Mouse (Mus musculus): Measurements from ENCODE around the gene Elf2. TPM values are rescaled to one million over a fixed set of nuclear protein-coding genes. Genes with fewer than 3 reads are reported as not detected.

Gene Elf2
- polyA plus RNA-seq, 1 experiment from 2014 or later = 50.1 TPM

DNA sequence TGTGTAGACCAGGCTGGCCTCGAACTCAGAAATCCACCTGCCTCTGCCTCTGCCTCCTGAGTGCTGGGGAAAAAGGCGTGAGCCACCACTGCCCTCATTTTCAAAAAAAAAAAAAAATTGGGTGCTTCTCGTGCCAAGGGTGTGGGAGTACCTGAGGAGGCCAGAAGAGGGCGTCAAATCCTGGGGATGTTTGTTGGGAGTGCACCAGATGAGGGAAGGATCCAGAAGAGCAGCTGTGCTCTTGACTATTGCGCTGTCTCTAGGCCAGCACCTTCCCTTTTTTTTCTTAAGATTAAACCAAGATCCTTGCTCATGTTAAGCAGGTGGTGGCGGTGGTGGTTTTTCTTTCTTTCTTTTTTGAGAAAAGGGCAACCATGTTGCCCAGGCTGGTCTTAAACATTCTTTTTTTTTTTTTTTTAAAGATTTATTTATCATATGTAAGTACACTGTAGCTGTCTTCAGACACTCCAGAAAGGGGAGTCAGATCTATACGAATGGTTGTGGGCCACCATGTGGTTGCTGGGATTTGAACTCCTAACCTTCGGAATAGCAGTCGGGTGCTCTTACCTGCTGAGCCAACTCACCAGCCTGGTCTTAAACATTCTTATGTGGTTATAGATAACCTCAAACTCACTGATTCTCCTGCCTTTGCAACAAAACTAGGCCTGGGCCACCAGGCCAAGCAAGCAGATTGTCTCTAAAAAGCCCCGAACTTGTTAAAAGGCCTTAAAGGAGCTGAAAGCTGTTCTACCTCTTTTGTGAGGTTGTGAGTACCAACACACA is 112.2 kb downstream of the Elf2 start:
- no peak overlapping the region for H3K27ac ChIP-seq (replicated peaks)
- no peaks in the 10 kb centered on the region for H3K36me3 ChIP-seq
- no peak overlapping the region for H3K4me2 ChIP-seq (replicated peaks)
- 80% methylated on average over 10 of the region's 10 CpGs for WGBS
- no peak for ATAC-seq (ENCODE audit: low FRiP score, low read depth)
- peaks cover 4% of the 10 kb centered on the region; the same call in 1 of the 2 replicates for H3K27me3 ChIP-seq
- no peaks in the 10 kb centered on the region for H3K9me3 ChIP-seq
- no peak overlapping the region for H3K9ac ChIP-seq (replicated peaks)
- no peak overlapping the region for H3K4me3 ChIP-seq
- peaks cover 20% of the 10 kb centered on the region for H3K4me1 ChIP-seq

DNA sequence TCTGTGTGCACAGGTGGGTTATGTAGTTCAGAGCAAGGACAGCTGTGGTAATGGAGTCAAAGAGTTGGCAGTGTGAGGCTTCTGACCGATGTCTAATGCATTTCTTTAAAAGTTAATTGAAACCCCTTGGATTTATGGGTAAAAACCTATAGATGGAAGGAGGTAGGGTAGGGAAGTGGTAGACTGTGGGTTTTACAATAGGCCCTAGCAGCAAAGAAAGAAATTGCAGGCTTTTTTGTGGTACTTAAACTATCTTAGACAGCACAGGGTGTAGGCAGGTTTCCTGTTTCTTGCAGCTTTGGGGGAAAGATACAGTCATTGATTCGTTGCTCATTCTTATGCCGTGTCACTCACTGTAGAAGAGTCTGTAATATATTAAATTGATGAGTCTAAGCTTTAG is 113.9 kb downstream of the Elf2 start:
- 87% methylated on average over 3 of the region's 3 CpGs for WGBS
- H3K27me3 ChIP-seq = peaks cover 8% of the 10 kb centered on the region; the same call in 1 of the 2 replicates
- peaks cover 20% of the 10 kb centered on the region for H3K4me1 ChIP-seq
- no peaks in the 10 kb centered on the region for H3K36me3 ChIP-seq
- H3K27ac ChIP-seq (replicated peaks) = no peak overlapping the region
- no peak overlapping the region for H3K9ac ChIP-seq (replicated peaks)
- no peak overlapping the region for H3K4me3 ChIP-seq
- no peak overlapping the region; the same call in 1 of the 2 replicates for H3K4me2 ChIP-seq (replicated peaks)
- no peaks in the 10 kb centered on the region for H3K9me3 ChIP-seq
- ATAC-seq (ENCODE audit: low FRiP score, low read depth) = no peak

DNA sequence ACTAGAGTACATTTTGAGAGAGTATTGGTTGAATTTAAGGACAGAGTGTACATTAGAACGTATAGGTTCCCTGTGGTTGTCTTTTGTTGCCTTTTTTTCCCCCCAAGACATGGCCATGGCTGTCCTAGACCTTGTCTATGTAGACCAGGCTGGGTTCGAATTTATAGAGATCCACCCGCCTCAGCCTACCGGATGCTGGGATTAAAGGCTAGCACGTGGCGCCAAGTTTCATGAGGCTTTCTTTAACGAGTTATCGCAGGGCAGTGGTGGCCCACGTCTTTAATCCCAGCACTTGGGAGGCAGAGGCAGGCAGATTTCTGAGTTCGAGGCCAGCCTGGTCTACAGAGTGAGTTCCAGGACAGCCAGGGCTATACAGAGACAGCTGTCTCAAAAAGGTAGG is 114.5 kb downstream of the Elf2 start:
- Histone ChIP-seq H3K36me3 (no peaks in the 10 kb centered on the region), H3K4me2 (replicated peaks) (peak overlapping the region; percentile 78), H3K4me3 (peak overlapping the region; percentile 91), H3K4me1 (peaks cover 20% of the 10 kb centered on the region), H3K27me3 (peaks cover 8% of the 10 kb centered on the region; the same call in 1 of the 2 replicates), H3K9me3 (no peaks in the 10 kb centered on the region), H3K9ac (replicated peaks) (no peak overlapping the region), H3K27ac (replicated peaks) (no peak overlapping the region)
- WGBS = 93% methylated on average over 10 of the region's 10 CpGs
- no peak for ATAC-seq (ENCODE audit: low FRiP score, low read depth)

DNA sequence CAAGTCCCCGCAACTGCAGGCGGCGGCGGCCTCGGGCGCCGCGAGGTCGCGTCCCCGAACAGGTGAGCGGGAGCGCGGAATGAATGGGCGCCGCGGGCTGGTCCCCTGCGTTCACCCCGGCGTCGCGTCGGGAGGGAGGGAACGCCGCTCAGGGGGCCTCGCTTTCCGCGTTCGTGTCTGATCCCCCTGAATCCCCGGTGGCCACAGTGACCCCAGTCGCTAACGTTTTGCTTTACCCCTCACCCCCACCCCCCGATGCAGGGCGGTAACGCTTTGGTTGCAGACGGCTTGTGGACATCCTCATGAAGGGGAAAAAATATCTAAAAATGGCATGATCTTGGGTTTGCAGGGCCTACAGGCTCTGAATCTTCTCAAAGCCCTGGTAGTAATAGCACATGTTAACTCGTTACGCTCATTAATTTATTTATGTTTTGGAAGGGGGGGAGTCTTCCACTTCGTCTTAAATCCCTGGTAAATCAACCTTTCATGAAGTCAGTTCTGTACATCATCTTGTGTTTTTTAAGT is 115.2 kb downstream of the Elf2 start:
- Histone ChIP-seq H3K36me3 (no peaks in the 10 kb centered on the region), H3K27me3 (peaks cover 8% of the 10 kb centered on the region; the same call in 1 of the 2 replicates), H3K27ac (replicated peaks) (peak overlapping the region; percentile 96), H3K4me3 (peak overlapping the region; percentile 91), H3K4me2 (replicated peaks) (peak overlapping the region; percentile 78), H3K9ac (replicated peaks) (peak overlapping the region; percentile 94), H3K4me1 (peaks cover 20% of the 10 kb centered on the region), H3K9me3 (no peaks in the 10 kb centered on the region)
- ATAC-seq (ENCODE audit: low FRiP score, low read depth) = no peak
- WGBS = under 1% methylated on average over 39 of the region's 39 CpGs

DNA sequence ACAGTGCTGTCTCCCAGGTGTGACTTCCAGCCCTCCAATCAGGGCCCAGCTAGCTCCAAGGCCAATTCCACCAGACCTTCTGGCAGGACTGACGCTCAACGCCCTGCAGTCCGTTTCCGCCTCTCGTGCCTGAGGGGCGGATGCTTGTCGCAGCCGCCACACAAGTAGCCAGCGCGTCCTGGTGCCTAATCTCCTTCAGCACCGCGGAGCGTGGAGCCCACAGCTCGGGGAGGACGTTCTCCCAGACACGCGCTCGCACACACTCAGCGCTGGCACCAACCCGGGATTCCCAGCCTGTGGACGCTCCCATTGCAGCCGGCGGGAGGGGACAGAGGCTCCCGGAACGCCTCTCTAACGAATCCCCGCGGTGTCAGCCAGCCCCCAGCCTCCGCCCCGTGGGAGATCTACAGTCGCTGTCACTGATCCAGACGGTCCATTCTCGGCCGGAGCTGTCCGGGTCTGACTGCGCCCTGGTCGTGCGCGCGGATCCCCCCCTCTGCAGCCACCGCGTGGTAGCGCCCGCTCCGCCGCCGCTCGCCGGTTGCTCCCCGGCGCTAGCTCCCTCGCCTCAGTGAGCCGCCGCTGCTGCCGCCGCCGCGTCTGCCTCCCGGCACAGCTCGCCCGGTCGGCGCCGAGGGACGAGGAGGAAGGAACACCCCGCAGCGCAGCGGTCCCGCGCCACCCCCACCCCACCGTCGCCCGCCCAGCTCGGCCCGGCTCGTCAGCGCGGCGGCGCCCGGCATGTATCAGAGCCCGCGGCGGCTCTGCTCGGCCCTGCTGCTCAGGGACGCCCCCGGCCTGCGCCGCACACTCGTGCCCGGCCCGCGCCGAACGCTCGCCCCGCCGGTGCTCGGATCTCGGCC is 115.9 kb downstream of the Elf2 start, which contains the start of gene Noct:
Noct (plus strand) TSS at position 85 of the 863 bp plus-strand sequence.
- under 1% methylated on average over 71 of the region's 100 CpGs for WGBS

DNA sequence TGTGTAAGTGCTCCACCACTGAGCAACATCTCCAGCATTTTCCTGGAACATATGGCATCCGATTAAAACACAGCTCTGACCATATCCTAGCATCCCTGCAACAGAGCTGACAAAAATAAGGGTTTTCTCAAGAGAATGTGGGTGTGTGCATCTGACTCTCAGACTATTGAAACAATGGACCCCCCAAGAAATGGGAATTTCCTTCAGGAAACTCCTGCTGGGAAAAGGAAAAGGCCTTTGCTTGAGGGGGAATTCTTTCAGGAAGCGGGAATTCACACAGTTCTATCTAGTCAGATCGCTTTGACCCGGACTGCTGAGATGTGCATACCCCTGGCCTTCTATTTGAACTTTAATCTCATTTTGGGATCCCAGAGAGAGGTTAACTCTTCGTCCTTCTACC is 116.9 kb downstream of the Elf2 start:
- H3K4me3 ChIP-seq = no peak overlapping the region
- peaks cover 16% of the 10 kb centered on the region for H3K4me1 ChIP-seq
- H3K27me3 ChIP-seq = peaks cover 8% of the 10 kb centered on the region; the same call in 1 of the 2 replicates
- peak overlapping the region; percentile 94; the same call in 1 of the 2 replicates for H3K9ac ChIP-seq (replicated peaks)
- ATAC-seq (ENCODE audit: low FRiP score, low read depth) = no peak
- H3K27ac ChIP-seq (replicated peaks) = peak overlapping the region; percentile 96; the same call in 1 of the 2 replicates
- H3K4me2 ChIP-seq (replicated peaks) = peak overlapping the region; percentile 78
- H3K36me3 ChIP-seq = no peaks in the 10 kb centered on the region
- WGBS = 22% methylated on average over 5 of the region's 5 CpGs
- no peaks in the 10 kb centered on the region for H3K9me3 ChIP-seq

More for the DNA sequence above, 115.9 kb downstream of the Elf2 start, which contains the start of gene Noct:
- H3K9me3 ChIP-seq = no peaks in the 10 kb centered on the region
- H3K9ac ChIP-seq (replicated peaks) = peak within 1 kb of the TSS; percentile 94
- peak; percentile 93 for ATAC-seq (ENCODE audit: low FRiP score, low read depth)
- H3K36me3 ChIP-seq = no peaks in the 10 kb centered on the region
- H3K27me3 ChIP-seq = peaks cover 8% of the 10 kb centered on the region; the same call in 1 of the 2 replicates
- H3K27ac ChIP-seq (replicated peaks) = peak within 1 kb of the TSS; percentile 96
- H3K4me3 ChIP-seq = peak within 1 kb of the TSS; percentile 91
- H3K4me2 ChIP-seq (replicated peaks) = peak within 1 kb of the TSS; percentile 78
- peaks cover 20% of the 10 kb centered on the region for H3K4me1 ChIP-seq

DNA sequence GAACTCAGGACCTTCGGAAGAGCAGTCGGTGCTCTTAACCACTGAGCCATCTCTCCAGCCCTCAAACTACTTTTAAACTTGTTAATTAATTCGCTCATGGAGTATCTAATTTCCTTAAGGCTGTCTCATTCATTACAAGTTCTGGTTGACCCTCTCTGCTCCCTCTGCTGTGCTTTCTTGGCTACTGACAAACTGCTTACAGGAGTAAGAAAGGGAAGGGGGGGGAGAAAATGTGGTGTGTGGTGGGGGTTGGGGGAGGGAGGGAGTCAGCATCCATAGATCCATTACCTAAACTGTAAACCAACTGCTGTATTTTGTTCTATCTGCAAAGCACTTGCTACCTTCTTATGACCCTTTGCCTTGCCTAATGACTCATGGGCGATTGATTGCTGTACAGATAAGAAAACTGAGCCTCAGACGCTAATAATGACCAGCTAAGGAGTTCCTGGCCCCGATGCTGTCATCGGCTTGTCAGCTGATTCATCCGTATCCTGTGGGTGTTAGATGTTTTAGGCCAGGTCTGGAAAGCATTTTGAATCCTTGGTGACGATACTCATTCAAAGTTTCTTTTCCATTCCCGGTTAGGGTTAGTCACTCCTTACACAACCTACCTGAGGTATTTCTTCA is 117.5 kb downstream of the Elf2 start:
- peaks cover 8% of the 10 kb centered on the region; the same call in 1 of the 2 replicates for H3K27me3 ChIP-seq
- H3K4me1 ChIP-seq = peaks cover 16% of the 10 kb centered on the region
- no peaks in the 10 kb centered on the region for H3K9me3 ChIP-seq
- H3K9ac ChIP-seq (replicated peaks) = no peak overlapping the region
- no peaks in the 10 kb centered on the region for H3K36me3 ChIP-seq
- no peak overlapping the region for H3K4me2 ChIP-seq (replicated peaks)
- H3K4me3 ChIP-seq = no peak overlapping the region
- no peak for ATAC-seq (ENCODE audit: low FRiP score, low read depth)
- 70% methylated on average over 10 of the region's 10 CpGs for WGBS
- no peak overlapping the region for H3K27ac ChIP-seq (replicated peaks)

DNA sequence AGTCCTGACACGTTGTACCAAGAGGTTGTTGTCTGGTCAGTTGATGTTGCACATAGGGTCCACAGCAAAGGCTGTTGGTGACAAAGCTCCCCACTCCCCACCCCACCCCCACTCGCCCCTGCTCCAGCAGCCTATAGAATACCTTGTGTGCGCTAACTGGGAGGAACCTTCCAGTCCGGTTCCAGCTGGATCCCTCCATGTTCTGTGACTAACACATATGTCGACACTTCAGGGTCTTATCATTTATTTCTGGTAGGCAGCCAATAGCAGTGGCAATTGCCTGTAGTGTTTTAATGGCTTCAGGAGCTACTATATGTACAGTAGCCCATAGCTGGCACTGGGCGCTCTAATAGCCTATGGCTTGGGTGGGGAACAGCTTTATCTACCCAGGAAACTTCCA is 118.2 kb downstream of the Elf2 start:
- no peaks in the 10 kb centered on the region for H3K9me3 ChIP-seq
- H3K9ac ChIP-seq (replicated peaks) = no peak overlapping the region
- no peak overlapping the region for H3K4me2 ChIP-seq (replicated peaks)
- H3K4me1 ChIP-seq = peaks cover 16% of the 10 kb centered on the region
- no peak overlapping the region for H3K4me3 ChIP-seq
- H3K36me3 ChIP-seq = no peaks in the 10 kb centered on the region
- no peak overlapping the region for H3K27ac ChIP-seq (replicated peaks)
- H3K27me3 ChIP-seq = peaks cover 8% of the 10 kb centered on the region; the same call in 1 of the 2 replicates
- WGBS = 95% methylated on average over 6 of the region's 6 CpGs
- ATAC-seq (ENCODE audit: low FRiP score, low read depth) = no peak

DNA sequence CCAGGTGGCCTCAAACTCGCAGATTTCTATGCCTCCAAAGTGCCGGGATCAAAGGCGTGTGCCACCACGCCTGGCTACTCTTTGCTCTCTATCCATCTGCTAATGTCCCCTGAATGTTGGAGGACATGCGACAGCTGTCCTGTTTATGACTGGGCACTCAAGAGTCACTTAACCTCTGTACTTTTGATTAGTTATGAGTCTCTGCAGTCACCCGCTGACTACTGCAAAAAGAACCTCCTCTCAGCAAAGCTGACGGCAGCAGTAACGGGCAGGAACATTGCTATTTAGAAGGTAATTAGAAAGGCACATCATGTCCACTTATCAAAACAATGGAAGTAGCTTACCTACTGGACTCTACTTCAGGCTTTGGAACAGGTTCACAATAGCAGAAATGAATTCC is 118.6 kb downstream of the Elf2 start:
- H3K36me3 ChIP-seq = no peaks in the 10 kb centered on the region
- 81% methylated on average over 8 of the region's 8 CpGs for WGBS
- H3K9me3 ChIP-seq = no peaks in the 10 kb centered on the region
- H3K27ac ChIP-seq (replicated peaks) = no peak overlapping the region
- no peak overlapping the region for H3K4me3 ChIP-seq
- H3K4me1 ChIP-seq = peaks cover 15% of the 10 kb centered on the region
- H3K4me2 ChIP-seq (replicated peaks) = no peak overlapping the region
- H3K9ac ChIP-seq (replicated peaks) = no peak overlapping the region
- H3K27me3 ChIP-seq = peaks cover 8% of the 10 kb centered on the region; the same call in 1 of the 2 replicates
- ATAC-seq (ENCODE audit: low FRiP score, low read depth) = no peak

DNA sequence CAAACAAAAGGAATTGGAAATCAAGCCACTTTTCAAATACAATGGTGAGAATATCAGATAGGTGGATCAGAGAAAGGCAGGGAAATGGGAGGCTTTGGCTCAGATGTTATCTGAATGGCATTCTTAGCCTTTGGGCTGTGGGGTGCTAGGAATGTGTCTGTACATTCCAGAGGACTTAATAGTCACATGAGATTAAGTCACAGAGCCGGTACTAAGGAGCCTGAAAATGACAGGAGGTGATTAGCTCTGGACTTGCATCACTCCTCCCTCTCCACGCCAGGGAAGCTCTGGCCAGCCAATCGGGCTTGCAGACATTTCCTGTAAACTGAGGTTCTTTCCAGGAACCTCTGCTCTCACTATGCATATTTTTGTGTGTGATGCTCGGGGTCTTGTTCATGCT is 119.6 kb downstream of the Elf2 start:
- 43% methylated on average over 4 of the region's 4 CpGs for WGBS
- Histone ChIP-seq H3K36me3 (no peaks in the 10 kb centered on the region), H3K9ac (replicated peaks) (no peak overlapping the region), H3K4me2 (replicated peaks) (no peak overlapping the region), H3K27me3 (peaks cover 8% of the 10 kb centered on the region; the same call in 1 of the 2 replicates), H3K27ac (replicated peaks) (no peak overlapping the region), H3K4me3 (no peak overlapping the region), H3K9me3 (no peaks in the 10 kb centered on the region), H3K4me1 (peaks cover 7% of the 10 kb centered on the region)
- ATAC-seq (ENCODE audit: low FRiP score, low read depth) = no peak

DNA sequence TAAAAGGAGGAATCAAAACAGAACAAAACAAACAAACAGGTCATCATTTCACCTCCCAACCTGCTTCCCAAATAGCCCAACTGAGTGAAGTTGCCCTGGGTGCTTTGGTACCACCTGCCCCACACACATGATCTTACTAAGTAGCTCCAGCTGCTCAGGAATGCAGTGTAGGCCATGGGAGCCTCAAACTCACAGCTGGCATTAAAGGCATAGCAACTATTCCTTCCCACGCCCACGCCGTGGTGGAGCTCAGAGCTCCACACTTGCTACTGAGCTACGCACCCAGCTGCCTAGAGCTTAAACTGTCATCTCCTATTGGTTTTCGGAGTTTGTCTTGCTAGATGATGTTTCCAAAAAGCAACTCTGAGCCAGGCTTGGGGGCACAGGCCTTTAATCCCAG is 121.2 kb downstream of the Elf2 start:
- ATAC-seq (ENCODE audit: low FRiP score, low read depth) = no peak
- no peaks in the 10 kb centered on the region for H3K9me3 ChIP-seq
- peaks cover 8% of the 10 kb centered on the region; the same call in 1 of the 2 replicates for H3K27me3 ChIP-seq
- H3K27ac ChIP-seq (replicated peaks) = no peak overlapping the region
- H3K36me3 ChIP-seq = no peaks in the 10 kb centered on the region
- H3K4me2 ChIP-seq (replicated peaks) = no peak overlapping the region
- WGBS = 87% methylated on average over 5 of the region's 5 CpGs
- H3K9ac ChIP-seq (replicated peaks) = no peak overlapping the region
- peaks cover 7% of the 10 kb centered on the region for H3K4me1 ChIP-seq
- no peak overlapping the region for H3K4me3 ChIP-seq
